Mouse (Mus musculus) cerebellum, adult 2 months (tissue): ENCODE measurements around the gene Adamts7. TPM values are rescaled to one million over a fixed set of nuclear protein-coding genes. Genes with fewer than 3 reads are reported as not detected.

Experiments
- DNase-seq, 2 experiments: peaks; one replicate each; pipeline ENCODE4 v3.0.0; 2021
- H3K27ac ChIP-seq: fragments of 200-500 bp; 2 replicates; pipeline ENCODE4 v1.5.1; 2012; ENCODE audit warnings: low read length, control low read depth, inconsistent platforms; ENCODE audit not compliant: insufficient read depth
- H3K27me3 ChIP-seq: fragments of 200-500 bp; 2 replicates; pipeline ENCODE4 v1.6.1; 2012; ENCODE audit warnings: inconsistent platforms, mild to moderate bottlenecking, low read length, moderate library complexity; ENCODE audit not compliant: control insufficient read depth, insufficient read depth
- H3K4me1 ChIP-seq: fragments of 200-500 bp; 2 replicates; pipeline ENCODE4 v1.6.1; 2011; ENCODE audit warnings: low read length; ENCODE audit not compliant: control insufficient read depth, insufficient read depth
- H3K4me3 ChIP-seq: fragments of 200-500 bp; replicated peaks from 2 replicates; pipeline ENCODE3; 2011; ENCODE audit warnings: mild to moderate bottlenecking, low read depth, low read length, control low read depth; ENCODE audit not compliant: insufficient read depth
- CTCF ChIP-seq: fragments of 200-500 bp; IDR thresholded peaks from 2 replicates; pipeline ENCODE4 v1.5.1; 2011; ENCODE audit warnings: low read depth, mild to moderate bottlenecking, control low read depth, low read length, moderate library complexity, borderline replicate concordance; ENCODE audit not compliant: insufficient read depth
- POLR2A ChIP-seq: fragments of 200-500 bp; IDR thresholded peaks from 2 replicates; pipeline ENCODE4 v1.6.1; 2011; ENCODE audit warnings: low read length, control low read depth, borderline replicate concordance; ENCODE audit not compliant: insufficient read depth
- WGBS: fragments of 180-500 bp; shearing (Covaris S2); methylation state at CpG from one replicate; pipeline ENCODE4 v1.1.7; 2018; 5-methylcytosine and 5-hydroxymethylcytosine counted together
- polyA plus RNA-seq: library from polyadenylated mRNA; depleted of rRNA; stranded (reverse); fragments of >200 nt; gene quantifications from 2 replicates; pipeline ENCODE4 v1.2.3, GENCODE M21; 2012

Gene Adamts7
- polyA plus RNA-seq, 1 experiment, result 0.34 TPM

DNA sequence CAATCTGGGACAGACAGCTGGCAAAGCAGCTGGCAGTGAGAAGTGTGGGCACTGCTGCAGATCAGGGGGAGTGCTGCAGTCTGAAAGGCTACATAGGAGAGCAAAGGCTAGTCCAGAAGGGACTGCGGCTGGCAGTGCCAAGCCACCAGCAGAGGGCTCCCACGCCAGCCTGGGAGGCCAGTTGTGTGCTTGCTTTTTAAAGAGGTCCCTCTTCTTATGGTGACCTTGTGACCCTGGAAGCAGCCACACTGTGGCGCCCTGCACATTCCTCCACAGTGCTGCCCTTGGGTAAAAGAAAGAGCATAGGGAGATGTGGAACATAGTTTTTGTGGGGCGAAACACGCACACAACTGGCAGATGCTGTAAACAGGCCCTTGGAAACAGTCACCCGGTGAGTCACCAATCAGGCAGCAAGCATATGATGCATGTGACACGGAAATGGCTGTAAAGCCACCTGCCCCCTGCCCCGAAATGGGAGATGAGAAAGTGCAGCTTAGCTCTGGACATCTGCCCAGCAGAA lies 41.6 kb downstream of the Adamts7 start:
- H3K4me3 ChIP-seq, result no peak overlapping the region
- H3K27ac ChIP-seq, result no peak overlapping the region
- H3K4me1 ChIP-seq, result no peaks in the 10 kb centered on the region
- 59% methylated on average over 8 of the region's 8 CpGs for WGBS
- TF ChIP-seq CTCF (peak; percentile 21; the same call in 1 of the 2 replicates), POLR2A (no peak)
- DNase-seq, result no peak
- no peaks in the 10 kb centered on the region for H3K27me3 ChIP-seq

DNA sequence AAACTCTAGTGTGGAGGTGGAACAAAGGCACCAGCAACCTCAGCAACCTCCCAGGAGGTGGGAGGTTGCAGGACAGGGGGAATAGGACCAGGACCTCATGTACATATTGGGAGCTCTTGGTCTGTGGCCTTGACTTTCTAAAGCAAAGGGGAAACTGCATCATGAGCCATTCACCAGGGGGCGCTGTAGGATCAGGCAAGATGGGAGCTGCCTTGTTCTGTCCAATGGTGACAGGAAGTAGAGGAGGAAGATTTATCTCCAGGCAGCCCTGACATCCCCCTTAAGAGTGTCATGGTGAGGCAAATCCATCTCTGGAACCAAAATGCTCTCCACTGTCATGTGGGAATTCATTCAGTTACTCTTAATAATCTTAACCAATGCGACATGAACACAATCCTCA lies 43.6 kb downstream of the Adamts7 start:
- DNase-seq, result peak; percentile 66 to 79

DNA sequence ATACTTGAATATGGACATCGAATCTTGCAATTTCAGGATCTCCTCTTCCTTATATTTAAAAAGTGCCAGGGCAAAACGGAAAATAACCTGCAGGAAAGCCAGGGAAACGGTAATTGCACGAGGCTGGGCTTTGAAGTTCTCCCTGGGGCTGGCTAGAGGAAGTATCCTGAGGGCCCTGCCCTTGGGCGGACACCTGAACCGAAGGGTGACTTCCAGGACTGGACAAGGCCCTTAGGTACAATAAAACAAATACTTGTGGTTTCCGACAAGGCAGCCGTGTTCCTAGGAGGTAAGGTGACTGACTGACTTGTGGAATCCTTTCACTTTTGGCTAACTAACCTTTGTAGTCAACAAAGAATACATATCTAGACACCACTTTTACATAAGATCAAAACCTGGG lies 44.9 kb downstream of the Adamts7 start:
- H3K4me1 ChIP-seq, result peaks cover under 1% of the 10 kb centered on the region; the same call in 1 of the 2 replicates
- 90% methylated on average over 8 of the region's 8 CpGs for WGBS
- no peaks in the 10 kb centered on the region for H3K27me3 ChIP-seq
- H3K27ac ChIP-seq, result no peak overlapping the region
- no peak overlapping the region for H3K4me3 ChIP-seq
- TF ChIP-seq CTCF (no peak), POLR2A (no peak)
- DNase-seq, result no peak

More for the DNA sequence above, 43.6 kb downstream of the Adamts7 start:
- Histone ChIP-seq H3K4me1 (no peaks in the 10 kb centered on the region), H3K27me3 (no peaks in the 10 kb centered on the region), H3K4me3 (no peak overlapping the region), H3K27ac (no peak overlapping the region)
- TF ChIP-seq CTCF (peak; percentile 80), POLR2A (no peak)
- WGBS, result 42% methylated on average over 2 of the region's 2 CpGs

GRCm38 (mm10) chr9:90208655-90209054 lies 45.8 kb downstream of the Adamts7 start:
- Histone ChIP-seq H3K27ac (no peak overlapping the region), H3K4me3 (no peak overlapping the region), H3K27me3 (no peaks in the 10 kb centered on the region), H3K4me1 (peaks cover 9% of the 10 kb centered on the region)
- 87% methylated on average over 6 of the region's 6 CpGs for WGBS
- TF ChIP-seq POLR2A (no peak), CTCF (no peak)
- no peak for DNase-seq

DNA sequence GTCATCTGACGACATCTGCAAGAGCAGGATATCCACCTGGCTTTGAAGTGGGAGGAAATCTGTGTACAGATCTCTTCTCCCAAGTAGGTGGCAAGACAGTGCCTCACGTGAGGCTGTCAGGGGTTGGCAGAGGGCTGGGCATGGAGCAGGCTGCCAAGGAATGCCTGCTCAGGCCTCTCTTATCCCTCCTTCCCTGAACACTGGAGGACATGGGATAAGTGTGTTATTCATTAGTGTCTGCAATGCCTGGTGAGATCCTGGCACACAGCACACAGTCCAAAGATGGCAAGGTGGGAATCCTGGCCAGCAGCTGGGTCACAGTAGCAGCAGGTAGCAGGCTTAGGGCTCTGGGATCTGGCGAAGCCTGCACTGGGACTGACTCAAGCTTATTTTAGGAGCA lies 50.3 kb downstream of the Adamts7 start:
- TF ChIP-seq CTCF, result no peak
- TF ChIP-seq POLR2A, result no peak
- 19% methylated on average over 3 of the region's 3 CpGs for WGBS
- peaks cover 13% of the 10 kb centered on the region for H3K4me1 ChIP-seq
- no peak overlapping the region; the same call in 1 of the 2 replicates for H3K27ac ChIP-seq
- no peaks in the 10 kb centered on the region for H3K27me3 ChIP-seq
- no peak overlapping the region for H3K4me3 ChIP-seq
- peak; percentile 55 to 74 for DNase-seq

DNA sequence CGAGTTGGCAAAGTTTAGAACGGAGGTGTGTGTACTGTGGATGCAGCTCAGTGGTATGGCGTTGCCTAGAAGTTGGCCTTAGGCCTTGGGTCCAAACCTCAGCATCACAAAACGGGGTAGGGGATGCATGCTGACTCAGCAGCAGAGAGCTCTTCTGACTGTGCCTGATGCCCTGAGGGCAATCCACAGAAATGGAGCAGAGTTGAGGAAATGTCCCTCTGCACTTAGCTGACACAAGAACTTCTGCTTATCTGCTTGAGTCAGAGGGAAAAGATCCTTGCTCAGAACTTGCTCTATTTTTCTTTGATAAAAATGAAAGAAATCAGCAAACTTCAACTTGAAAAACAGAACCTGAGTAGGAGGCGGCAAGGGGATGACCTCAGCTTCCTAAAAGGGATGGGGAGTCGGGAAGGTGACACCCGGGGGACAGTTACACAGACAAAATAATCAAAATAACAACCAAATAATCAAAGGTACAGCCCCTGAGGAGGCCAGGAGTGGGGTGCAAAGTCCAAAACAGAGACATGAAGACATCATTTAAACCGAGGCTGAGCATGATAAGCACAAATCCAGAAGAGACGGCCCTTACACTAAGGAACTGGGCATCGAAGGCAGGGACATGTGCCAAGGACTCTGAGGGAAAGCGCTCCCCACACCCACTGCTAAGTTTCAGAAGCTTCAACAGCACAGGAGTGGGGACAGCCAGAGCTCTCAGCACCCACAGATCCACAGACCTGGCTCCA lies 53.6 kb downstream of the Adamts7 start:
- H3K27me3 ChIP-seq, result no peaks in the 10 kb centered on the region
- H3K4me3 ChIP-seq, result no peak overlapping the region
- WGBS, result 80% methylated on average over 11 of the region's 11 CpGs
- no peak overlapping the region for H3K27ac ChIP-seq
- peaks cover 13% of the 10 kb centered on the region for H3K4me1 ChIP-seq
- TF ChIP-seq POLR2A, result no peak
- DNase-seq, result no peak

GRCm38 (mm10) chr9:90217501-90217900 lies 54.6 kb downstream of the Adamts7 start:
- no peak for DNase-seq
- Histone ChIP-seq H3K4me1 (peaks cover 13% of the 10 kb centered on the region), H3K27ac (no peak overlapping the region), H3K27me3 (no peaks in the 10 kb centered on the region), H3K4me3 (no peak overlapping the region)
- 66% methylated on average over 4 of the region's 4 CpGs for WGBS
- TF ChIP-seq CTCF (no peak), POLR2A (no peak)

DNA sequence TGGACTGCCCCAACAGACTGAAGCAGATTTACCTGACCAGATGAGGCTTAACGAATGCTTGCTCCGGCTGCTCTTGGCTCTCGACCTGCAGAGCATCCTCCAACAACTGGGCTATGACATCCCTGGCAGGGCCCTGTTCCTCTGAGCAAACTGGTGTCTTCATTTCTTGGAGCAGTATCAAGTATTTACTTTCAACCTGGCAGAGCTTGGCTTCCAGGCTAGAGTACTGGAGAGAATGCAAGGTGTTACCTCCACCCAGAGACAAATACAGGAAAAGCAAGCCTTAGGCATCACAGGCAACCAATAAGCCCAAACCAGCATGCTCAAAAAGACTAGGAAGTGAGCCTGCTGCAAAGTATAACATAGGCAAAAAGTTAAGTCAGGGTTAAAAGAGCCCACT lies 59.4 kb downstream of the Adamts7 start:
- WGBS, result 4% methylated on average over 3 of the region's 3 CpGs
- Histone ChIP-seq H3K27me3 (no peaks in the 10 kb centered on the region), H3K4me3 (no peak overlapping the region), H3K27ac (no peak overlapping the region), H3K4me1 (peaks cover 6% of the 10 kb centered on the region; the same call in 1 of the 2 replicates)
- TF ChIP-seq CTCF (no peak; the same call in 1 of the 2 replicates), POLR2A (no peak)
- DNase-seq, result peak in 1 of 2 experiments; percentile 53
